Mouse (Mus musculus) cerebellum, adult 2 months (tissue): Measurements from ENCODE around the gene Ankrd13c.

Experiments
- CTCF ChIP-seq: fragments of 200-500 bp; IDR thresholded peaks from 2 replicates; pipeline ENCODE4 v1.5.1; 2011; ENCODE audit warnings: low read depth, mild to moderate bottlenecking, control low read depth, low read length, moderate library complexity, borderline replicate concordance; ENCODE audit not compliant: insufficient read depth
- POLR2A ChIP-seq: fragments of 200-500 bp; IDR thresholded peaks from 2 replicates; pipeline ENCODE4 v1.6.1; 2011; ENCODE audit warnings: low read length, control low read depth, borderline replicate concordance; ENCODE audit not compliant: insufficient read depth

GRCm38 (mm10) chr3:157993322-157993721 is 46.3 kb downstream of the Ankrd13c start:
- no peak for TF ChIP-seq POLR2A
- no peak for TF ChIP-seq CTCF
